21 mouse cellular contexts compared by ENCODE assay signal in the genomic region with DNA sequence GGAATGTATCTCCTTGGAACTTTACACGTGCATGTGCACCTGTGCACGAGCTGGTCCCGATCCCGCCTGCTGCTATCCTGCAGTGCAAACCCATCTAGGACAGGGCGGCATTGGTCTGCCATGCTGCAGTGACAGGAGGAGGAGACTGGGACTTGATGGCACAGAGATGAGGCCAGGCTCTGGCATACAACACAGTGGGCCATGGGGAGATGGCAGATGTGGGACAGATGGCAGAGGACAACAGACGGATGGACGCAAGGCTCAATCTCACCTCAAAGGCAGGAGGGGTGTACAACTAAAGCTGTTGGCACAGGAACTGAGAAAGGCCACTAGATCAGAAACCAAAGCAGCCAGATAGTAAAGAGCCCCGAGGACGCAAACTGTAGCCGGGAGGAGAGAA. TPM values are rescaled to one million over a fixed set of nuclear protein-coding genes. Genes with fewer than 3 reads are reported as not detected.
DNase-seq lines count a peak whose midpoint lies in the region; ATAC-seq and TF ChIP-seq lines count a peak whose summit lies in the region.
"Had no signal": no experiment of that assay in that cellular context is flagged by ENCODE, and none has a peak within 500 bp of the region (broad histone marks: within the 10 kb centered on the region; RNA-seq: fewer than 3 reads in every experiment).

No protein-coding gene starts in this region.

- no peak for ATAC-seq in limb, embryonic 14.5 days (ENCODE audit: low FRiP score, low read depth)
- no peak for ATAC-seq in neural tube, embryonic 12.5 days (ENCODE audit: low FRiP score, low read depth)
- ATAC-seq in neural tube, embryonic 15.5 days (ENCODE audit: low FRiP score), result no peak
- ATAC-seq: CD4-positive, CD25-positive, alpha-beta regulatory T cell, adult 4 months; forebrain, embryonic 15.5 days; intestine, embryonic 15.5 days had no signal

- DNase-seq in heart, adult 11 months, result peak; percentile 93
- no peak for DNase-seq in heart, adult 9 months (ENCODE audit: low spot score in 2 of 2)
- DNase-seq in limb, embryonic 14.5 days (ENCODE audit: low spot score), result no peak
- no peak for DNase-seq in limb, embryonic 10.5 days (ENCODE audit: low spot score)
- DNase-seq: adrenal gland, adult 2 months; adrenal gland, postnatal 14 days; cerebellum, adult 18-20 months; cerebellum, adult 9-10 months; cerebellum, postnatal 14 days; gastrocnemius, postnatal 25 days; heart, adult 2 months had no signal

- no peaks in the 10 kb centered on the region for H3K27me3 ChIP-seq in limb, embryonic 14.5 days (ENCODE audit: control insufficient read depth, insufficient read depth, low read length)
- H3K27me3 ChIP-seq in limb, embryonic 10.5 days (ENCODE audit: low read depth, poor library complexity, severe bottlenecking), result no peaks in the 10 kb centered on the region
- H3K27me3 ChIP-seq in neural tube, embryonic 12.5 days (replicated peaks), result no peaks in the 10 kb centered on the region
- H3K27me3 ChIP-seq in neural tube, embryonic 15.5 days (replicated peaks), result no peaks in the 10 kb centered on the region
- H3K27me3 ChIP-seq: embryonic facial prominence, embryonic 12.5 days; forebrain, embryonic 15.5 days; hindbrain, embryonic 15.5 days; intestine, embryonic 15.5 days had no signal

- TF ChIP-seq POLR2A in limb, embryonic 14.5 days (IDR thresholded peaks at IDR 0.05; ENCODE audit: borderline replicate concordance, extremely low read depth, insufficient read depth, insufficient read length), result no peak

- no peak overlapping the region for H3K27ac ChIP-seq in limb, embryonic 14.5 days (replicated peaks; ENCODE audit: low read depth, low read length)
- no peak overlapping the region for H3K27ac ChIP-seq in limb, embryonic 10.5 days
- H3K27ac ChIP-seq in neural tube, embryonic 12.5 days, result no peak overlapping the region
- H3K27ac ChIP-seq in neural tube, embryonic 15.5 days (replicated peaks), result no peak overlapping the region
- H3K27ac ChIP-seq: embryonic facial prominence, embryonic 12.5 days; forebrain, embryonic 12.5 days; forebrain, embryonic 15.5 days; heart, adult 2 months; hindbrain, embryonic 15.5 days; intestine, embryonic 15.5 days had no signal

- H3K4me3 ChIP-seq in limb, embryonic 14.5 days (replicated peaks; ENCODE audit: low read length), result no peak overlapping the region
- no peak overlapping the region for H3K4me3 ChIP-seq in limb, embryonic 10.5 days
- no peak overlapping the region for H3K4me3 ChIP-seq in neural tube, embryonic 12.5 days
- H3K4me3 ChIP-seq in neural tube, embryonic 15.5 days (replicated peaks), result no peak overlapping the region
- H3K4me3 ChIP-seq: embryonic facial prominence, embryonic 12.5 days; erythroblast, embryonic 14.5 days; forebrain, embryonic 12.5 days; forebrain, embryonic 15.5 days; heart, adult 2 months; hindbrain, embryonic 15.5 days; intestine, embryonic 15.5 days had no signal

- 90% methylated on average over 10 of the region's 10 CpGs for WGBS in limb, embryonic 14.5 days
- WGBS in limb, embryonic 10.5 days, result 93% methylated on average over 10 of the region's 10 CpGs
- WGBS in neural tube, embryonic 12.5 days, result 94% methylated on average over 10 of the region's 10 CpGs
- 91% methylated on average over 10 of the region's 10 CpGs for whole genome bisulfite sequencing in neural tube, embryonic 15.5 days

- H3K9me3 ChIP-seq in limb, embryonic 14.5 days (ENCODE audit: control insufficient read depth, low read length), result no peaks in the 10 kb centered on the region
- H3K9me3 ChIP-seq in limb, embryonic 10.5 days (replicated peaks), result no peaks in the 10 kb centered on the region
- H3K9me3 ChIP-seq in neural tube, embryonic 12.5 days, result no peaks in the 10 kb centered on the region
- H3K9me3 ChIP-seq in neural tube, embryonic 15.5 days (replicated peaks), result no peaks in the 10 kb centered on the region
- H3K9me3 ChIP-seq: embryonic facial prominence, embryonic 12.5 days; forebrain, embryonic 12.5 days; forebrain, embryonic 15.5 days; hindbrain, embryonic 15.5 days; intestine, embryonic 15.5 days had no signal

- no peaks in the 10 kb centered on the region for H3K4me1 ChIP-seq in limb, embryonic 14.5 days (ENCODE audit: control insufficient read depth, insufficient read depth, low read length)
- H3K4me1 ChIP-seq in limb, embryonic 10.5 days, result peaks cover 11% of the 10 kb centered on the region
- H3K4me1 ChIP-seq in neural tube, embryonic 12.5 days, result peaks cover 11% of the 10 kb centered on the region
- peaks cover 18% of the 10 kb centered on the region for H3K4me1 ChIP-seq in neural tube, embryonic 15.5 days

- peak overlapping the region; percentile 16; the same call in 1 of the 2 replicates for H3K9ac ChIP-seq in limb, embryonic 14.5 days (ENCODE audit: low read depth, low read length, severe bottlenecking)
- H3K9ac ChIP-seq in neural tube, embryonic 12.5 days, result 0 out of 2 replicates have a peak overlapping the region, but pooled peaks have one; percentile 17
- no peak overlapping the region for H3K9ac ChIP-seq in neural tube, embryonic 15.5 days (replicated peaks)
- H3K9ac ChIP-seq: embryonic facial prominence, embryonic 12.5 days; forebrain, embryonic 12.5 days; forebrain, embryonic 15.5 days; hindbrain, embryonic 15.5 days; intestine, embryonic 15.5 days had no signal

- H3K36me3 ChIP-seq in limb, embryonic 14.5 days (ENCODE audit: control insufficient read depth, insufficient read depth, low read length), result peaks cover 17% of the 10 kb centered on the region
- peaks cover 28% of the 10 kb centered on the region for H3K36me3 ChIP-seq in limb, embryonic 10.5 days
- peaks cover 30% of the 10 kb centered on the region for H3K36me3 ChIP-seq in neural tube, embryonic 12.5 days
- H3K36me3 ChIP-seq in neural tube, embryonic 15.5 days, result peaks cover 42% of the 10 kb centered on the region

- no peak overlapping the region for H3K4me2 ChIP-seq in limb, embryonic 14.5 days (replicated peaks; ENCODE audit: low read depth, low read length, severe bottlenecking)
- no peak overlapping the region for H3K4me2 ChIP-seq in neural tube, embryonic 12.5 days (replicated peaks)
- H3K4me2 ChIP-seq in neural tube, embryonic 15.5 days, result no peak overlapping the region
- H3K4me2 ChIP-seq: embryonic facial prominence, embryonic 12.5 days; forebrain, embryonic 12.5 days; forebrain, embryonic 15.5 days; heart, embryonic 11.5 days; hindbrain, embryonic 15.5 days; intestine, embryonic 15.5 days had no signal

RNA-seq across cellular contexts. Expression of a gene that starts 19.2 kb away (rescaled TPM):
- polyA plus RNA-seq in limb, embryonic 14.5 days (2012; rRNA removed), result 62.6 and 65.2 TPM in 2 replicates
- 19.8 and 22.4 TPM in 2 replicates for polyA plus RNA-seq in limb, embryonic 14.5 days (2014; fragmentation: Nextera tagmentation; extraction: Ambion mirVana)
- polyA plus RNA-seq in limb, embryonic 10.5 days (2016; fragmentation: Nextera tagmentation; extraction: Ambion mirVana), result 14.9 and 15.4 TPM in 2 replicates
- 18.7 and 18.9 TPM in 2 replicates for polyA plus RNA-seq in neural tube, embryonic 12.5 days (2016; fragmentation: Nextera tagmentation; extraction: Ambion mirVana)
- 20.8 and 21.1 TPM in 2 replicates for polyA plus RNA-seq in neural tube, embryonic 15.5 days (2015; fragmentation: Nextera tagmentation; extraction: Ambion mirVana)
